ENCODE assay signal across 28 mouse cellular contexts in genomic region chr12:45659612-45660011, GRCm38 (mm10).
"Had no signal": no experiment of that assay in that cellular context is flagged by ENCODE, and none has a peak within 500 bp of the region (broad histone marks: within the 10 kb centered on the region; RNA-seq: fewer than 3 reads in every experiment).

No protein-coding gene starts in this region.

- H3K4me3 ChIP-seq: embryonic facial prominence, embryonic 10.5 days; embryonic facial prominence, embryonic 12.5 days; embryonic facial prominence, embryonic 13.5 days; embryonic facial prominence, embryonic 15.5 days; erythroblast, embryonic 14.5 days; forebrain, embryonic 10.5 days; forebrain, embryonic 12.5 days; forebrain, embryonic 13.5 days; forebrain, embryonic 15.5 days; gastrocnemius, adult 2 months; heart, adult 2 months had no signal

- H3K4me1 ChIP-seq: embryonic facial prominence, embryonic 10.5 days; embryonic facial prominence, embryonic 12.5 days; embryonic facial prominence, embryonic 13.5 days; embryonic facial prominence, embryonic 15.5 days; forebrain, embryonic 10.5 days; forebrain, embryonic 12.5 days; forebrain, embryonic 13.5 days; forebrain, embryonic 15.5 days had no signal

- H3K9me3 ChIP-seq: embryonic facial prominence, embryonic 10.5 days; embryonic facial prominence, embryonic 12.5 days; embryonic facial prominence, embryonic 13.5 days; embryonic facial prominence, embryonic 15.5 days; forebrain, embryonic 10.5 days; forebrain, embryonic 12.5 days; forebrain, embryonic 13.5 days; forebrain, embryonic 15.5 days had no signal

- DNase-seq: cerebellum, adult 8-10 months; cerebellum, adult 9-10 months; cerebellum, adult 9-11 months; cerebellum, postnatal 10 days; cerebellum, postnatal 14 days; cerebellum, postnatal 25 days; cerebellum, postnatal 36 days; embryo, embryonic 11 days; forebrain, postnatal 0 days; gastrocnemius, adult 2 months; gastrocnemius, postnatal 10 days; gastrocnemius, postnatal 14 days; gastrocnemius, postnatal 25 days; gastrocnemius, postnatal 36 days; heart, adult 11 months; heart, adult 18-20 months; heart, adult 2 months had no signal

- H3K4me2 ChIP-seq: embryonic facial prominence, embryonic 12.5 days; embryonic facial prominence, embryonic 13.5 days; embryonic facial prominence, embryonic 15.5 days; forebrain, embryonic 12.5 days; forebrain, embryonic 13.5 days; forebrain, embryonic 15.5 days had no signal

- ATAC-seq: forebrain, embryonic 13.5 days; forebrain, embryonic 14.5 days; forebrain, embryonic 15.5 days; forebrain, embryonic 16.5 days; forebrain, postnatal 0 days had no signal

- H3K27me3 ChIP-seq: embryonic facial prominence, embryonic 12.5 days; embryonic facial prominence, embryonic 13.5 days; embryonic facial prominence, embryonic 15.5 days; forebrain, embryonic 12.5 days; forebrain, embryonic 13.5 days; forebrain, embryonic 15.5 days had no signal

- H3K36me3 ChIP-seq: embryonic facial prominence, embryonic 10.5 days; embryonic facial prominence, embryonic 12.5 days; embryonic facial prominence, embryonic 13.5 days; embryonic facial prominence, embryonic 15.5 days; forebrain, embryonic 10.5 days; forebrain, embryonic 12.5 days; forebrain, embryonic 15.5 days had no signal

- H3K27ac ChIP-seq: embryonic facial prominence, embryonic 10.5 days; embryonic facial prominence, embryonic 12.5 days; embryonic facial prominence, embryonic 13.5 days; embryonic facial prominence, embryonic 15.5 days; forebrain, embryonic 10.5 days; forebrain, embryonic 12.5 days; forebrain, embryonic 13.5 days; forebrain, embryonic 15.5 days; gastrocnemius, adult 2 months; heart, adult 2 months had no signal

- H3K9ac ChIP-seq: embryonic facial prominence, embryonic 12.5 days; embryonic facial prominence, embryonic 13.5 days; embryonic facial prominence, embryonic 15.5 days; forebrain, embryonic 12.5 days; forebrain, embryonic 13.5 days; forebrain, embryonic 15.5 days; forebrain, postnatal 0 days had no signal
